Mouse (Mus musculus) macrophage (primary cell): ENCODE data around the gene Ksr1. TPM values are rescaled to one million over a fixed set of nuclear protein-coding genes. Genes with fewer than 3 reads are reported as not detected.
"Not testable (repeated sequence)": the region's sequence is repeated elsewhere in the genome, so short reads cannot be mapped to it uniquely, and the experiment has no call there.

Source experiments
- H3K27ac ChIP-seq: fragments of 350-480 bp; formaldehyde crosslinking; 2 replicates; pipeline ENCODE4 v1.9.0; 2021
- H3K36me3 ChIP-seq: fragments of 350-480 bp; formaldehyde crosslinking; 2 replicates; pipeline ENCODE4 v1.9.0; 2021; ENCODE audit errors: inconsistent target
- H3K4me3 ChIP-seq: fragments of 350-480 bp; formaldehyde crosslinking; 2 replicates; pipeline ENCODE4 v1.9.0; 2021; ENCODE audit errors: inconsistent target
- H3K79me2 ChIP-seq: fragments of 350-480 bp; formaldehyde crosslinking; 2 replicates; pipeline ENCODE4 v1.9.0; 2021; ENCODE audit errors: inconsistent target
- WGBS: methylation state at CpG from one replicate; pipeline ENCODE4 v1.1.7; 2026; ENCODE audit warnings: inconsistent platforms; ENCODE audit not compliant: missing documents; 5-methylcytosine and 5-hydroxymethylcytosine counted together
- polyA plus RNA-seq: library from polyadenylated mRNA; stranded (reverse); fragments of 250-400 nt; gene quantifications from 3 replicates; pipeline ENCODE4 v1.2.4, GENCODE M21; 2018; ENCODE audit warnings: inconsistent platforms

The Ksr1 gene
- polyA plus RNA-seq, 1 experiment from 2014 or later: 2.6 TPM

GRCm38 (mm10) chr11:79008891-79009290 lies 137.3 kb downstream of the Ksr1 start:
- H3K27ac ChIP-seq: no peak overlapping the region
- H3K79me2 ChIP-seq: no peaks in the 10 kb centered on the region
- H3K4me3 ChIP-seq: no peak overlapping the region
- no peaks in the 10 kb centered on the region for H3K36me3 ChIP-seq
- 100% methylated on average over 7 of the region's 7 CpGs for WGBS

GRCm38 (mm10) chr11:79008007-79008775 lies 138.0 kb downstream of the Ksr1 start:
- no peak overlapping the region for H3K27ac ChIP-seq
- WGBS: 92% methylated on average over 6 of the region's 6 CpGs

GRCm38 (mm10) chr11:79007356-79007755 lies 138.9 kb downstream of the Ksr1 start:
- H3K27ac ChIP-seq, H3K4me3 ChIP-seq, H3K36me3 ChIP-seq, H3K79me2 ChIP-seq: not testable (repeated sequence)
- WGBS: 100% methylated on average over 1 of the region's 3 CpGs

More at GRCm38 (mm10) chr11:79008007-79008775, 138.0 kb downstream of the Ksr1 start:
- H3K36me3 ChIP-seq: no peaks in the 10 kb centered on the region
- no peak overlapping the region for H3K4me3 ChIP-seq
- no peaks in the 10 kb centered on the region for H3K79me2 ChIP-seq

GRCm38 (mm10) chr11:79006417-79006816 lies 139.8 kb downstream of the Ksr1 start:
- H3K4me3 ChIP-seq: no peak overlapping the region
- no peak overlapping the region for H3K27ac ChIP-seq
- WGBS: 31% methylated on average over 5 of the region's 5 CpGs
- H3K79me2 ChIP-seq: no peaks in the 10 kb centered on the region
- H3K36me3 ChIP-seq: no peaks in the 10 kb centered on the region

GRCm38 (mm10) chr11:79005578-79006394 lies 140.4 kb downstream of the Ksr1 start:
- Histone ChIP-seq H3K27ac (no peak overlapping the region), H3K36me3 (no peaks in the 10 kb centered on the region), H3K79me2 (no peaks in the 10 kb centered on the region), H3K4me3 (no peak overlapping the region)
- 77% methylated on average over 14 of the region's 14 CpGs for WGBS

- H3K4me3 ChIP-seq: no peak overlapping the region
- no peaks in the 10 kb centered on the region for H3K36me3 ChIP-seq
- H3K27ac ChIP-seq: no peak overlapping the region
- 86% methylated on average over 10 of the region's 10 CpGs for WGBS
- H3K79me2 ChIP-seq: no peaks in the 10 kb centered on the region
These were observed 142.2 kb downstream of the Ksr1 start for GRCm38 (mm10) chr11:79003769-79004638.

GRCm38 (mm10) chr11:79003053-79003768 lies 143.0 kb downstream of the Ksr1 start:
- Histone ChIP-seq H3K27ac (no peak overlapping the region), H3K36me3 (no peaks in the 10 kb centered on the region), H3K79me2 (no peaks in the 10 kb centered on the region), H3K4me3 (no peak overlapping the region)
- WGBS: 50% methylated on average over 11 of the region's 11 CpGs

- H3K4me3 ChIP-seq: no peak overlapping the region
- no peak overlapping the region for H3K27ac ChIP-seq
- no peaks in the 10 kb centered on the region for H3K79me2 ChIP-seq
- H3K36me3 ChIP-seq: no peaks in the 10 kb centered on the region
- WGBS: 69% methylated on average over 5 of the region's 5 CpGs
These were observed 143.7 kb downstream of the Ksr1 start for GRCm38 (mm10) chr11:79002551-79002951.

GRCm38 (mm10) chr11:79001871-79002270 lies 144.3 kb downstream of the Ksr1 start:
- Histone ChIP-seq H3K4me3 (no peak overlapping the region), H3K79me2 (no peaks in the 10 kb centered on the region), H3K27ac (no peak overlapping the region), H3K36me3 (no peaks in the 10 kb centered on the region)
- WGBS: 100% methylated on average over 4 of the region's 4 CpGs

GRCm38 (mm10) chr11:78999118-78999517 lies 147.1 kb downstream of the Ksr1 start:
- H3K27ac ChIP-seq: no peak overlapping the region
- 89% methylated on average over 3 of the region's 6 CpGs for WGBS
- no peaks in the 10 kb centered on the region for H3K36me3 ChIP-seq
- H3K4me3 ChIP-seq: no peak overlapping the region
- H3K79me2 ChIP-seq: no peaks in the 10 kb centered on the region

GRCm38 (mm10) chr11:78990875-78991543 lies 155.2 kb downstream of the Ksr1 start:
- 97% methylated on average over 5 of the region's 5 CpGs for WGBS
- H3K27ac ChIP-seq, H3K79me2 ChIP-seq, H3K4me3 ChIP-seq, H3K36me3 ChIP-seq: not testable (repeated sequence)

- Histone ChIP-seq H3K27ac (no peak overlapping the region), H3K4me3 (no peak overlapping the region), H3K36me3 (no peaks in the 10 kb centered on the region), H3K79me2 (peaks cover 4% of the 10 kb centered on the region; the same call in 1 of the 2 replicates)
- 91% methylated on average over 8 of the region's 9 CpGs for WGBS
These were observed 156.1 kb downstream of the Ksr1 start for GRCm38 (mm10) chr11:78990096-78990495.

GRCm38 (mm10) chr11:78989206-78989605 lies 157.0 kb downstream of the Ksr1 start:
- not testable (repeated sequence) for H3K36me3 ChIP-seq, H3K27ac ChIP-seq, H3K4me3 ChIP-seq
- H3K79me2 ChIP-seq: peaks cover 12% of the 10 kb centered on the region
- WGBS: 93% methylated on average over 11 of the region's 11 CpGs
